Mouse (Mus musculus): ENCODE measurements around the gene Slc22a21.

- TF ChIP-seq EP300 (IDR thresholded peaks at IDR 0.05; ENCODE audit: low read length) (no peak), TCF12 (IDR thresholded peaks at IDR 0.05; ENCODE audit: low read depth, low read length) (no peak), POLR2A (IDR thresholded peaks at IDR 0.05; ENCODE audit: low read depth, low read length) (no peak), CTCF (conservative IDR thresholded peaks at IDR 0.05 in 1 of 2, IDR thresholded peaks at IDR 0.05 in 1 of 2; ENCODE audit: low read depth in 2 of 2, low read length in 2 of 2) (no peak), ZNF384 (IDR thresholded peaks at IDR 0.05; ENCODE audit: low read depth, low read length) (no peak), USF2 (conservative IDR thresholded peaks at IDR 0.05; ENCODE audit: low read depth, low read length) (no peak), ZKSCAN1 (IDR thresholded peaks at IDR 0.05; ENCODE audit: borderline replicate concordance, low read depth, low read length) (no peak), POLR2AphosphoS2 (IDR thresholded peaks at IDR 0.05; ENCODE audit: low read depth, low read length) (no peak)
Observed at GRCm38 (mm10) chr11:54016051-54016450, 35.9 kb upstream of the Slc22a21 start.
